Mouse (Mus musculus) spleen, embryonic (tissue): ENCODE data around the gene Olfr996.
"Not testable (repeated sequence)": the region's sequence is repeated elsewhere in the genome, so short reads cannot be mapped to it uniquely, and the experiment has no call there.

Source experiments
- CTCF ChIA-PET: fragments of 350-600 bp; sonication (Branson Sonifier 250); formaldehyde crosslinking; loops from one replicate; lab custom pipeline; 2022; lab: Charles Lee

Olfr996 gene

DNA sequence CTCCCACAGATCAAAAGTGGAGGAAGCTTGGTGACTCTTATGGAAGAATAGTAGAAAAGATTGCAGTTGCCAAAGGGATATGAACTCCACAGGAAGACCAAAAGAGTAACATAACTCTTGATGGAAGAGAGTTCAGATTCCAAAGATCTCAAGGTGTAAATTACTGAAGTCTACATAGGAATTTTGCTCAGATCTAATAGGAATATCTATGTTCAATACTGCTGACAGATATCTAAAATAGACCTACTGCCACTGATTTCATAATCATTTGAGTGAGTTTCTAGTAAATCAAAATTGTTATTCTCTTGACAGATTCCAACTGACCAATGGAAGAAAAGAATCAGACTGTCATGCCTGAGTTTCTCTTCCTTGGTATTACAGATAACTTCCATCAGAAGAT, at the start of gene Olfr996:
Gene Olfr996, plus strand, starts transcription at position 301 of the 400 bp plus-strand sequence.
- CTCF ChIA-PET, result no interaction called here

GRCm38 (mm10) chr2:85532082-85532778, 46.8 kb upstream of the Olfr996 start:
- CTCF ChIA-PET, result no interaction called here

DNA sequence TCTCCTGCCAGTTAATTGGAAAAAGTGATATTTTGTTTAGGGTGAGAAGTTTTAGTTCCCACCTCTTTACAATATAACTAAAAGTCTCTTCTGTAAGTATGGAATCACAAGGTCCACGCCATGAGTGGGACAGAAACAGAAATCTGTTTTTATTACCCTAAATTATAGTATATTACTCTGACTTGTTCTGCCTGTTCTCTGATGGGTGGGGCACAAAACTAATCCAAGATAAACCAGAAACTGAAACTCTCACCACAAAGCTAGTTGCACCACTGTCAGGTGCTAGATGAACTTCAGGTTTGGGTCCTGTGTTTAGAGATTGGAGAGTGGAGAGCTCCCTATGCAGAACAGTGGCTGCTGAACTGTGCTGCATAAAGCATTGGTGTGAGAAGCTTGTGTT, 45.1 kb upstream of the Olfr996 start:
- CTCF ChIA-PET, result no interaction called here

DNA sequence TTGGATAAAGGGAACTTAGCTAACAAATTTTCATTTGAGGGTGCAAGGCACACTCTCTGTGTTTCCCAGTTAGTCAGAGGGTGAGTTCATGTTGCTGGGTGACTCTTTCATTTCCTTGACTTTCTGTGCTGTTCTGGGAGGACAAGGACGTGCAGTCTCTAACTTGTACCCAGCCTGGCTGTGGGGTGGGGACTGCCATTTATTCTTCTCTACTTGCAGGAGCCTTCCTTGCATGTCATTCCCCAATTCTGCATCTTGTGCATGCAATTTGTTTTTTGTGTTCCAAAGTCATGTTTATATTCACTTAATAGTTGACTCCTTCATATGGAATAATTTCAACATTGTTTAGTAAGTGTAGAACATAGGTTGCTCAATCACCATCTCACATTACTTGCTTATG, 24.2 kb upstream of the Olfr996 start:
- CTCF ChIA-PET, result no interaction called here

GRCm38 (mm10) chr2:85560226-85560625, 18.8 kb upstream of the Olfr996 start:
- CTCF ChIA-PET, result no interaction called here

GRCm38 (mm10) chr2:85561187-85561586, 17.8 kb upstream of the Olfr996 start:
- CTCF ChIA-PET, result interaction anchor here (0.6 kb wide), 1 partner anchor 45 kb away, joined by 4 read pairs; no protein-coding TSS in a partner anchor

GRCm38 (mm10) chr2:85588648-85589047, 9.6 kb downstream of the Olfr996 start, which contains the start of gene Olfr998:
Olfr998 (plus strand) TSS chr2:85588948.
- CTCF ChIA-PET, result not testable (repeated sequence)

DNA sequence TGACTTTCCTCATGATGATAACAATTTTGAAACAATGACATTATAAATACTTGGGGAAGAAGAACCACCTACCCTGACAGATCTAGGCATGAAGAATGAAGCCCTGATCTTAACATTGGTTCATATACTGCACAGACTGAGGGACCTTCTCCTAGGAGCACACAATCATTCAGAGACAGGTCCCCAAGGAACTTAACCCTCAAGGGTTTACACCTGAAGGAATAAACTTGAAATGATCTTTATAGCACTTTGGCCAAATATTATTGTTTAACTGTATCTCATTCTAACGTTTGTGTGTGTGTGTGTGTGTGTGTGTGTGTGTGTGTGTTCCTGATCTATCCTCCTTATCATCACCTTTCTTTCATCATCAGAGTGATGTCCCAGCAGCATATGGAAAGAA, 32.8 kb downstream of the Olfr996 start, which contains the start of gene Olfr1000:
Gene Olfr1000, minus strand, starts transcription at position 101 of the 400 bp plus-strand sequence.
- CTCF ChIA-PET, result no interaction called here
